Mouse (Mus musculus): ENCODE results near the gene Cep68.

DNA sequence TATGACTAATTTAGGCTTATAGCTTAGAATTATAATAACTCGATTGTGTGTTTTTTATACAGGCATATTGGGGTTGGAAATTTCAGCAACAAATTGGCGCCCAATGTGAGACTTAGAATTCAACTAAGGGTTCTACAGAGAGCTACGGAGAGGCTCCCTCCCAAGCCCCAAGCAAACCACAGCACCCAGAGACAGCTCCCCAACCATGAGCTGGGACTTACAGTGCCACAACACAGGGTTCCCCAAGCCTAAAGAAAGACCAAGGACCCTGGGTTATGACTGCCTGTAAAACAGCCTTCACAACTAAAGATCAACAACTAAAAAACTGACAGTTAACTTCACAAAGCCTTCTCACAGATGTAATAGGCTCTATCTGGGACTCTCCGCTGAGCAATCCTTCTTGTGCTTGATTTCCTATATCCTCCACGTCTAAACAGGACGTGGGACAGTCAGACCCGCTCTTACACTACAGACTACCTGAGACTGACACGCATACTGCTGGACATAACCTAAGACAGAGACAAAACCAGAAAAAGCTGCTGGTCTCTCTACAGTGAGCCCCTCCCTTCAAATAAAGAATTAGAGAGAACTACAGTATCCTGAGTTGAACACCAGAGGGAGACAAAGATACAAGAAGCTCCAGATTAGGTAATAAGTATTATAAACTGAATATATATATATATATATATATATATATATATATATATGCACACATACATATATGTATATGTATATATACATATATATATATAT, 13.6 kb upstream of the Cep68 start:
- no peak for TF ChIP-seq CTCF (IDR thresholded peaks at IDR 0.05; ENCODE audit: insufficient read depth, low read depth, low read length)
- no peak for TF ChIP-seq POLR2A (IDR thresholded peaks at IDR 0.05; ENCODE audit: insufficient read depth, low read depth, low read length)

Measured in olfactory bulb, adult 2 months (tissue).